Mouse (Mus musculus): ENCODE measurements around the gene Prkch.
"Not testable (repeated sequence)": the region's sequence is repeated elsewhere in the genome, so short reads cannot be mapped to it uniquely, and the experiment has no call there.

The Prkch gene

DNA sequence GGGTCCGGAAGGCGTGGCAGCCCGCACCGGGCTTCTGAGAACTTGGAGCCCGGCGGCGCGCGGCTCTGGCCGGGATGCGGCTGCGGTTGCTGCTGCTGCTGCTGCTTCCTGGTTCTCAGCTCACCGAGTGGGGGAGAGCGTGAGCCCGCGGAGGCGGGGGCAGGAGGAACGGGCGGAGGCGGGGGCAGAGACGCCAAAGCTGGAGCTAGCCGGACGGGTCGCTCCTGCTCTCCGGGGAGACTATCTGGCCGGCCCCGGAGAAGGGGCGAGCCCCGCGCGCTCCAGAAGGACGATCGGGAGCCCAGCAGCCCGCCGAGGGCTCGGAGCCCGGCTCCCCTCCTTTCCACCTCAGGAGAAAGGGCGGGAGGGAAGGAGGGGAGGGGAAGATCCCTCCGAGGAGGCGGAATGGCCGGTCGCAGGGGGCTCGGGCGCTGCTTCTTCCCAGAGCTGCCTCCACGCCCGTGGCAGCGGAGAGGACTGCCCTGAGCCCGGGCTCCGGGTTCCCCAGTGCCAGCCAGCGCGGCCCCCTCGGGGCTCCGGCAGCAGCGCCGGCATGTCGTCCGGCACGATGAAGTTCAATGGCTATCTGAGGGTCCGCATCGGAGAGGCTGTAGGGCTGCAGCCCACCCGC lies at the start of gene Prkch:
TSS of gene Prkch (plus strand) at position 187 of the 631 bp plus-strand sequence.
- DNase-seq (ENCODE audit: low spot score): peak; percentile 80

DNA sequence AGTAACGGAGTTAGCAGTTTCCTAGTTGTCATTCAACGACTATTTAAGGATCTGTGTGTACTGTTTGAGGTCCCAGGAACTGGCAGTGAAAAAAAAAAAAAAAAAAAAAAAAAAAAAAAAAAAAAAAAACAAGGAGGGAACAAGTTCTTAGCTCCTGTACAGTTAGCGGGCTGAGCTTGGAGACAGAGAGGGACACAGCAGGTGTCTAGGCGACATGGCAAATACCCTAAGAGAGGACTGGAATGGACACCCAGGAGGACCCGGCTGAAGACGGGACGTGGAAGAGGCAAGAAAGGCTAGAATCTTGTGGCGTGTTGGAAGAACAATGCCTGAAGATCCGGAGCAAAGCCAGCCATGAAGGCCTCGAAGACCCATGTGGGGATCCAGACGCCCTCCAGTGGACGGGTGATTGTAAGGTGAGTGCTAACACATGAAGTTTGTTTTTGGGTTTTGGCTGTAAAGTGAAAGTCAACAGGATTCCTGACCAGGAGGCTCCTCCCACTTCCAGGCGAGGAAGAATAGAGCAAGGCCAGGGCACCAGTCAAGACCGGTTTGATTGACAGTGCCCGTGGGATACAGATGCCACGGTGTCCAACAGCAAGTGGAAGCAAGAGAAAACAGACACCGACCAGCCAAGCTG lies 47.0 kb upstream of the Prkch start:
- DNase-seq (ENCODE audit: low spot score): no peak

DNA sequence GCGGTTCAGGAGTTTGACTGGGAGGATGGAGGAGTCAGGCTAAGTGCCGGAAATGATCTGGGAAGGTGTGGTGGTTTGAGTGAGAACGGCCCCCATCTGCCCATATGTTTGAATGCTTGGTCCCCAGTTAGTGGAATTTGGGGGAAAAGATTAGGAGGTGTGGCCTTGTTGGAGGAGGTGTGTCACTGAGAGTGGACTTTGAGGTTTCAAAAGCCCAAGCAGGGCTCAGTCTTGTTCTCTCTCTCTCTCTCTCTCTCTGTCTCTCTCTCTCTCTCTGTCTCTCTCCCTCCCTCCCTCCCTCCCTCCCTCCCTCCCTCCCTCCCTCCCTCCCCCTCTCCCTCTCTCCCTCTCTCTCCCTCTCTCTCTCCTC lies 46.5 kb upstream of the Prkch start:
- not testable (repeated sequence) for DNase-seq (ENCODE audit: low spot score)

DNA sequence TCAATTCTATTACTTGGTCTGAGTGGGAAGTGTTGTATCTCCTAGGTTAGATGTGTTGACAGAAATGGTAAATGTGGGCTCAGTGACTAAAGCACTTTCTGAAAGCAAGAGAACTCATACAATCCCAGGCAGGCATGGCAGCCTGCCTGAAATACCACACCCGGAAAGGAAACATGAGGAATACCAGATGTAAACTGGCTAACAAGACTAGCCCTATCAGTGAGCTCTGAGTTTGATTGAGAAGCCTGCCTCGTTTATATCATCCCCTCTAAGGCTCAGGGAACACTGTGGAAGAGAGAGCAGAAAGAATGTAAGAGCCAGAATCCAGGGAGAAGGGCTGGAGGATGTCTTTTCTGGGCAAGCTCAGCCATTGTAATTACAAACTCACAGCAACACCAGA lies 45.4 kb upstream of the Prkch start:
- DNase-seq (ENCODE audit: low spot score): no peak

DNA sequence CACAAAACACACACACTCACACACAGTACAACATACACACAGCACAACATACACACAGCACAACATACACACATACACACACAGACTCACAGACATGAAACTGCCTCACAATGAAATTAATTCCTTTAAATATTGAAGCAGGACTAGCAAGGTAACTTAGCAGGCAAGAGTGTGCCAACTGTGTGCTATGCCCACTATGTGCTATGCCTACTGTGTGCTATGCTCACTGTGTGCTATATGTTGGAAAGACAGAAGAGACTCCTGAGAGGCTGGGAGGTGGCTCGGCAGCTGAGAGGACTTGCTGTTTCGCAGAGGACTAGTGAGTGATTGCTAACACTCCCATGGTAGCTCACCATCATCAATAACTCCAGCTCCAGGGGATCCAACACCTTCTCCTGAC lies 44.2 kb upstream of the Prkch start:
- DNase-seq (ENCODE audit: low spot score): no peak

DNA sequence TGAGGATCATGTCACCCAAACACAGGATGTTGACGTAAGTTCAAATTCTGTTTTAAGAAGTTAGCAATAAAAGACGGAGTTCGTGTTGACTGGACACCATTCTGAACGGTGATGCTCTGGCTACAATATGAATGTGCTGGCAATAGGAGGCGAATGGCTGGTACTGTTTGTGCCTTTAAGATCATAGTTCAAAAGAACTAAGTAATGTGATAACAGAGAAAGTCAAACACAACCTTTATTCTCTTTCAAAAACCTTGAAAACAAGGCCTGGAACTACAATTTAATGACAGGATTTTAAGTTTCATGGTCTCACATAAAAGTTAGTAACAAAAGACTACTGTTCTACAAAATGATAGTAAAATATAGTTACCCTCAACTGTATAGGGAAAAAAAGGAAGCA lies 41.4 kb upstream of the Prkch start:
- no peak for DNase-seq (ENCODE audit: low spot score)

DNA sequence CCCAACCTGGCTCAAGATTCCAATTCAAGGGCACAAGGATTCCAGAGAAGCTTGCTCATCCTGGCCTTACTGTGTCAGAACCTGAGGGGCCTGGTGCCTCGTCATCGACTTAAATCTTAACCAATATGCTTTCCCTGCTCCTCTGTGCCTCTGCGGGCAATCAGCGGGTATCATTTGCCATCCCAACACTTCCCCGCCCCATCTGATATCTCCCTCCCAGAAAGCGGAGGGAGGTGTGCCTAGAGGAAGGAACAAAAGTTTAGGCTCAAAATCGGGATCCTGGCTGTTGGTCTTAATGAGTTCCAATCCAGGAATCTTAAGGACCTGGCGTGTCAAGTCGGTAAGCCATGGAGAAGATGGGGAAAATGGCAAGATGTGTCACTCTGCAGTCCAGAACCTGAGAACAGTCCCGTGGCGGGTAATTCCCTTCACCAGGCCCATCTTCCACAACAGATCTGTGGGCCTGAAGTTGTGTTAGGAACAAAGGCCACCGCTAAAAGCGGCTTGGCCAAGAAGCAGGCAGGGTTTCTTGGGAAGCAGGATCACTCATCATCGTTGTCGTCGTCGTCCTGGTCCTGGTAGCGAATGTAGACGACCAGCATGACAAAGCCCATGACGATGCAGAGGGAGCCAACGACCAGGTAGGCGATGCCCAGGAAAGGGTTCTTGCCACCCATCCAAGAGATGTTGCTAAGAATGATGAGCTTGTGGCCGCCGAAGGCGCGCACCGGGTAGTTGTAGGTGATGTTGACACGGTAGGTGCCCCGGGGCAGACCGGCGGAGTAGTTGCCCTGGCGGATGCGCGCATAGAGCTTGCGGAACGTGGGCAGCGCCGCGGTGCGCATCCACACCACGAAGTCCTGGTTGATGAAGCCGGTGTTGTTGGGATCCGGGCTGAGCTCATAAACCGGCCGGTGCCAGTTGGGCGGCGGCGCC lies 39.6 kb upstream of the Prkch start:
- DNase-seq (ENCODE audit: low spot score): no peak

DNA sequence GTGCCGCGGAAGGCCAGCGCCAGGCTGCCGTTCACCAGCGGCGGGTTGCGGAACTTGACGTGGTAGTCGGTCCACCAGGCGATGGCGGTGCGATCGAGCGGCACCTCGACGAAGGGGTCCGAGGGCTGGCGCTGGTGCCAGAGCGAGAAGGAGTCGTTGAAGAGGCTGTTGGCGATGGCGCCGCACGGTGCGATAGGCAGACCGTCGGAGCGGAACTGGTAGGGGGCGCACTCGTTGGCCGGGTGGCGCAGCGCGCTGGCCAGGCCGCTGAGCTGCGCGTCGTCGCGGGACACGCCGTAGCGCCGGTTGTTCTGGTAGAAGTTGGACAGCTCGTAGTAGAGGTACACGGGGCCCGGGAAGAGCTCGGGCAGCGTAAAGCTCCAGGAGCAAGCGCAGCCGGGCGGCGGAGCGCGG lies 38.9 kb upstream of the Prkch start:
- no peak for DNase-seq (ENCODE audit: low spot score)

DNA sequence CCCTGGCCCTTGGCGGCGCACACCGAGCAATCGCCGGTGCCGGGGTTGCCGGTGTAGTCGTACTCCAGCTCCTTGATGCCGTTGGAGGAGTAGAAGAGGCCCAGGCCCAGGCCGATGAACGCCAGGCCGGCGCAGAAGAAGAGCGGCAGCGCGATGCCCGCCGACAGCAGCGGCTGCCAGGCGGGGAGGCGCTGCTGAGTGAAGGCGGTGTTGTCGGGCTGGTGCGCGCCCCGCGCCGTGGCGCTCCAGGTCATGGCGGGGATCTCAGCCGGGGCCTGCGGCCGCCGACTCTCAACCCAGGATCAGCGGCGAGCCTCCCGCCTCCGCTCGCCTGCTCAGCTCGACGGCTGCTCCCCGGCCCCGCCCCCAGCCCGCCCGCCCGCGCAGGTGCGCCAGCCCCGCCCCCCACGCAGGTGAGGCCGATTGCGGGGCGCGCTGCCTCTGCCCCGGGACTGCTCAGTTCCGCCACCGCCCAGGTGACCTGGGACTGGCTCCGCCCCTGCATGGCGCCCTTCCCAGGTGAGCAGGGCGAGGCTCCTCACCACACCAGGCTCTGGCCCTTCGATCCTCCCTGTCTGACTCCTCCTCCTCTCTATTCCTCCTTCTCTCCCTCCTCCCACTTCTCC lies 38.4 kb upstream of the Prkch start, which contains the start of gene Tmem30b:
TSS of gene Tmem30b (minus strand) at position 307 of the 626 bp plus-strand sequence.
- peak; percentile 29 for DNase-seq (ENCODE audit: low spot score)

DNA sequence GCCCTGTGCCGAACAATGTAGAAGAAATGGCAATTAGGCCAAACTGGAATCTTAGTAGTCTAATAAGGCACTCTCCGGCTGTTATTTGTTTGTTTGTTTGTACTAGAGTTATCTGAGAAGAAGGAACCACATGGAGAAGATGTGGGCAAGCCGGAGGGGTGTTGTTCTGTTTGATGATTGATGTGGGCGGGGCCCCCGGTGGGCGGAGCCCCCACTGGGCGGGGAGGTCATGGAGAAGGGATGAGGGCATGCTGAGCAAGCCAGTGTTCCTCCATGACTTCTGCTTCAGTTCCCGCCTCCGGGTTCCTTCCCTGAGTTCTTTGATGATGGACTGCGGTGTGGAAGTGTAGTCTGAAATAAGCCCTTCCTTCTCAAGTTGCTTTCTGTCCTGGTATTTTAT lies 37.0 kb upstream of the Prkch start:
- no peak for DNase-seq (ENCODE audit: low spot score)

DNA sequence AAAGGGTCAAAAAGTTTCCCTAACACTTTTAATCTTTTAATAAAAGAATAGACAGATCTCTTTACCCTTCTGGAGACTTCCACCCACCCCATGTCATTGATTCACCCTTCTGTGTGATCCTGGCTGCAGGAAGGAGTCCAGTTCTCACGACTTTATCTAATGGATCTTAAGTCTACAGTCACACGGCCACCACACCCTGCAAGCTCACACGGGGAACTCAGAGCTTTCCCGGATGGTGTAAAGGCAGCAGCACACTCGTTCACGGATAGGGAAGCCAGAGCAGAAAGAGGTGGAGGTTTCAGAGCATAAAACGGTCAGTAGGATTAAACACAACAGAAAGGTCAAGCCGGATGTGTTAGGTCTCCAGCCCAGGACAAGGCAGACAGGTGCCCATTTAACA lies 36.3 kb upstream of the Prkch start:
- DNase-seq (ENCODE audit: low spot score): no peak

DNA sequence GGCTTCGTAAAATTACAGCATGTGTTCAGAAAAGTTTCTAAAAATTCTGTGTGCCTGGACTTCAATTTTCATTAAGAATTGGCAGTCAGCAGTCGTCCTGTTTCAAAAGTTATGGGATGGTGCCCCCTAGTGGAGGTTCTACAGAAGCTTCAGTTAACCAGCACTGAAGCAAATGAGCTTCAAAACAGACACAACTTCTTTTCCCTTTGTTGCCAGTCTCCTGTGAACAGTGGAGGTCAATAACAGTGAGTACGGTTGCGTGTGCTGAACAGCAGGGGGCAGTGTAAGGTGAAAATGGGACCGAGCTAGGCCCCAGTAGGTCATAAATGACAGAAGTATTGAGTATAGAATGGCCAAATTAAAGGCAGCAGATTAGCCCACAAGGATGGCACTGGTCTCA lies 30.4 kb upstream of the Prkch start:
- DNase-seq (ENCODE audit: low spot score): no peak

DNA sequence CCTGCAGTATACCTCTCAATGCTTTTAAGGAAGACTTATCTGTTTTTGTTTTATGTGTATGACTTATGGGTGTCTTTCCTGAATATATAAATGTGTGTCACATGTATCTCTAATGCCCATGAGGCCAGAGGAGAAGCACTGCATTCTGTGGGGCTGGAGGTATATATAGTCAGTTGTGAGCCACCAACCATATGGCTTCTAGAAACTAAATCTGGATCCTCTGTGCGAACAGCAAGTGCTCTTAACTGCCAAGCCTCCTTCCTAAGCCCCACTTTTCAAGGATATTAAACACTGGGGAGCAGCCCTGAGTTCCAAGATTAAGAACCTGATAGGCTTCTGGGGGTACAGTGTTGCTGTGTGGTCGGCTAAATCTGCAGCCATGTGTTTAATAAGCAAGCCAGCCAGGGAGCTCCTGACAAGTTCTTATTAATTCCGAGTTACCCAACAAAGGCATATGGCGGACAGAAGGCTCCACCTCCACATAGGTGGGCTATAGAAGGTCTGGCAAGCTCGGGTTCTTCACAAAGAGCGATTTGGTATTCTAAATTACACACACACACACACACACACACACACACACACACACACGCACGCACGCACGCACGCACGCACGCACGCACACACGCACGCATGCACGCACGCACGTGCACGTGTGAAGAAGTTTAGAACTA lies 25.9 kb upstream of the Prkch start:
- DNase-seq (ENCODE audit: low spot score): no peak

DNA sequence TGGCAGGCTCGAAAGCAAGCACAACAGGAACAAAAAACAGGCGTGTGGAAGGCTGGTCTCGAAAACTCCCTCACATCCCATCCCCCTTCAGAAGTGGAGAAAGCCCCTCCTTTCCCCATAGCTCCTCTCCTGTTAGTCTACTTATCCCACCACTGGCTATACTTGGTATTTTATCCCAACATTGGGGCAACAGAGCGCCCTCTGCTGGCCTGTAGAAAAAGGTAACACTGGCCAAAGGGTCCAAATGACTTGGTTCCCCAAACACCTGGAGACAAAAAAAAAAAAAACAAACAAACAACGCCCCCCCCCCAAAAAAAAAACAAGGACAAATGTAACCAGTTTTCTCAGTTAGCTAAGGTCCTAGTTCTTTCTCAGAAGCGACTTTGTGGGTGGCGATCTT lies 24.5 kb upstream of the Prkch start:
- no peak for DNase-seq (ENCODE audit: low spot score)

DNA sequence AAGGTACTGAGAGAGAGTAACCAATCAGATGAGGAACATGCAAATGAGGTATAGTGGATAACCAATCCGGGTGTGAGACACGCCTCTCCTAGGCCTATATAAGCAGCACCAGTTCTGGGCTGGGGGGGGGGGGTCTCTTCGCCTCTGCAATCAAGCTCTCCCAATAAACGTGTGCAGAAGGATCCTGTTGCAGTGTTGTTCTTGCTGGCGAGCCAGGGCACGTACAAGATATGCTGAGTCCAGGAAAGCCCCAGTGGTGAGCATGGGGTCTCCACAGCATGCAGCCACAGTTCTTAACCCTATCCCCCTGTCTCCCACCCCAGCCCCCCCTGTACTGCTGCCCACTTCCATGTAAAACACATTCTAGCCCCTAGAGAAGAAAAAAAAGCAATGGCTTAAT lies 21.5 kb upstream of the Prkch start:
- not testable (repeated sequence) for DNase-seq (ENCODE audit: low spot score)

DNA sequence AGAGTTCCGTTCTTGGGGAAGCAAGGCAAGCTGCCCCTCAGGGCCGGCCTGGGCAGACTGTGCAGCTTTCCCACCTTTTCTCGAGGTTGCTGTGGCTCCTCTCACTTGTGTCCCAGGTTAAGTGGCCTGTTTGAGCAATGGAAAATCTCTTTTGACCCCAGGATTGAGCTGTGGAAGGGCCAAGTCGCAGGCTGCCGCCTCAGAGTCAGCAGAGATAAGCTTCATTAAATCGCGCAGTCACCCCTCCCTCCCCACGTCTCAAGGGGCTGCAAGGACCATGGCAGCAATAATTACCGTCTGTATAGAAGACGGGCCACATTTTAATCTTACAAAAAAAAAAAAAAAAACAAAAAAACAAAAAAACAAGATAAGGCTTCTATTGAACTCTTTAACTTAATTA lies 20.4 kb upstream of the Prkch start:
- DNase-seq (ENCODE audit: low spot score): no peak

DNA sequence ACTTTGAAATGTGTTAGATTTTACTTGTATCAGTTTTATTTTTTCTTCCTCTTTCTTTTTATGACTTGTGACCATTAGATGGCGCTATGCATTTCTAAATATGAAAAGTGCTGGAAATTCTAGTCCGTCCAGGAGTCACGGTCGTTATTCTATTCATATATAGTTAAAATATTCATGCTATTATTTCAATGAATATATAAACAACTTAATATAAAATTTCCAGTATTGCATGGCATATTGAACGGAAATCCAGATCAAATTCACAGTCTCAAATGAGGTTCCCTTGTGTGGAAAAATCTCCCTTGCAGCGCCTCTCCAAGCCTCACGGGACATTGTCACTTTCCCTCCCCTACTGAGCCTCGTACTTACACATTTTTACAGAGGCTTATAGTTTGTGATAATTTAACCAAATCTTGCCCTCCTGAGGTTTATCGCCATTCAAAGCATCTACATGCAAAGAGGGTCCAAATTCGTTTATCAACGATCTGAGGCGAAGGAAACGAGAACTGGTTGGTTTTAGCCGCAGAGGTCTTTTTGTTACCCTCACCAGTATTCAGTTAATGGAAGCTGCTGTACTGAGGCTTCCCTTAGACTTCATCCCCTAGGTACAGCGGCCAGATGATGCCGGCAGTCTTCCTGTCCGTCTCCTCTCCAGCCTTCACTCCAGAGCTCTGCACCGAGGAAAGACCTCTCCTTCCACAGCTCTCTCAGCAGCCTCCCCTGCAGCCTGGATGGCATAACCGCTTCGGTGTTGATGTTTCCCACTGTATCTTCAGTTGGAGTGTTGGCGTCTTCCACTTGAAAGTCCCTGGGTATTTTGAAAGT lies 19.6 kb upstream of the Prkch start:
- no peak for DNase-seq (ENCODE audit: low spot score)

DNA sequence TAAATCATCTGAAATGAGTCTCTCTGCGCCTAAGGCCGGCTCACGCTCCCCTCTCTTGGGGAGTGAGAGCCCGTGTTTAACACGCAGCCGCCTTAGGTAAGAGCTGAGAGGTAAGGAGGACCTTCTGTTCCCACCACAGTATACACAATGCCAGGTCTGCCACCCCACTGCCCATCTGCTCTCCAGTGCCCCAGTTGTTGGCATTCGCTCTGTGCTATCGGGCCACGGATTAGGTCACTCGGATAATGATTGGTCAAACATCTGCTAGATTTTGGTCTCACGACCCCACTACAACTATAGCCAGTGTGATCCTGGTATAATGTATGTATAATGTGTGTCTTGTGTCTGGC lies 19.0 kb upstream of the Prkch start:
- DNase-seq (ENCODE audit: low spot score): no peak

DNA sequence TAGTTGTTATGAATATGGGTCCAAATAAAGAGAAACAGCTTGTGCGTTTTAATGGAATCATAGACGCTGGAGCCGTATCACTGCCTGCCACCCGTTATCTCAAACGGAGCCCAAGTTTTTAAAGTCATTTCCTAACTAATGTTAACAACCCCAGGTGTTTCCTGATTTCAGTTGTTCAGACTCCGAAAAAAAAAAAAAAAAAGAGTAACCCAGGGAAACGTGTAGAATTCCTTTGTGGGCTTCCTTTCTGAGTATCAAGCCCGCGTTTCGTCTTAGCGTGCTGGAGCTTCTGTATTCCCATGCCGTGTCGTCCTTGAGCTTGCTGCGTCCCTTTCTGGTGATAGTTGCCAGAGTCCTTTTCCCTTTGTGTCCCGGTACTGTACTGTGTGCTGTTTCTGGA lies 10.0 kb upstream of the Prkch start:
- DNase-seq (ENCODE audit: low spot score): no peak

DNA sequence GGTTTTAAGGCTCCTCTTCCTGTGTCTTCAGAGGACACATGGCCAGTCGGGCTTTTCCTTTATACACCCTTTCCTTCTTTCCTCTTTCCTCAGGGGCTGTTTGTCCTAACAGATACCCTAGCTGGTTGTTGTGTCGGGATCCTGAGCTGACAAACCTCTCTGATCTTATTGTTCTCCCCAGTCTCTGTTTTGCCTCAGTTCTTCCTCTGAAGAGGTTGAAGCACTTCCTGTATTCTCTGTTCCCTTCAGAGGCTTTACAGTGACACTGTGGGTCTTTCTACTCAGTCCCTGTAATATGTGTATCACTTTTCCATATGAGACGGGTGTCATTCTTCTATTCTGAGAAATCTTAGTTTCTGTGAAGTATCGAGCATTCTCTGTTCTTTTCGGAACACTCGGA lies 6.5 kb upstream of the Prkch start:
- no peak for DNase-seq (ENCODE audit: low spot score)

DNA sequence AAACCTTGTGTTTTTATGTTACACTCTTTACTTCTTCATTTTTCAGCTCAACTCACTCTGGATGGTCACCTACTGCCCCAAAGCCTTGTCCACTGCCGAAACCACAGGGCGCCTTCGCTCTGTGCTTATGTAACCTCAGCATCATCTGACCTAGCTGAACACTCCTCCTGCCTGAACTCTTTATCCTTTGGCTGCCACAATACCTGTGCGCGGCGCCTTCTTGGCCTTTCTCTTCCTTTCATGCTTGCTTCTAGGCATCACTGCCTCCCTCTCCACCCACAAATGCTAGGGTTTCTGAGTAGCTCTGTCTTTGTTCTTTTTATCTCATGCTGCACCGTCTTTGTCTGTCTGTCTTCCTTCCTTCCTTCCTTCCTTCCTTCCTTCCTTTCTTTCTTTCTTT lies 3.8 kb upstream of the Prkch start:
- no peak for DNase-seq (ENCODE audit: low spot score)

Measured in ovary, adult 18-20 months (tissue).